Mouse (Mus musculus): Measurements from ENCODE around the gene Tnks1bp1. TPM values are rescaled to one million over a fixed set of nuclear protein-coding genes. Genes with fewer than 3 reads are reported as not detected.

The Tnks1bp1 gene
- polyA plus RNA-seq, 1 experiment from 2014 or later: 6.8 TPM

DNA sequence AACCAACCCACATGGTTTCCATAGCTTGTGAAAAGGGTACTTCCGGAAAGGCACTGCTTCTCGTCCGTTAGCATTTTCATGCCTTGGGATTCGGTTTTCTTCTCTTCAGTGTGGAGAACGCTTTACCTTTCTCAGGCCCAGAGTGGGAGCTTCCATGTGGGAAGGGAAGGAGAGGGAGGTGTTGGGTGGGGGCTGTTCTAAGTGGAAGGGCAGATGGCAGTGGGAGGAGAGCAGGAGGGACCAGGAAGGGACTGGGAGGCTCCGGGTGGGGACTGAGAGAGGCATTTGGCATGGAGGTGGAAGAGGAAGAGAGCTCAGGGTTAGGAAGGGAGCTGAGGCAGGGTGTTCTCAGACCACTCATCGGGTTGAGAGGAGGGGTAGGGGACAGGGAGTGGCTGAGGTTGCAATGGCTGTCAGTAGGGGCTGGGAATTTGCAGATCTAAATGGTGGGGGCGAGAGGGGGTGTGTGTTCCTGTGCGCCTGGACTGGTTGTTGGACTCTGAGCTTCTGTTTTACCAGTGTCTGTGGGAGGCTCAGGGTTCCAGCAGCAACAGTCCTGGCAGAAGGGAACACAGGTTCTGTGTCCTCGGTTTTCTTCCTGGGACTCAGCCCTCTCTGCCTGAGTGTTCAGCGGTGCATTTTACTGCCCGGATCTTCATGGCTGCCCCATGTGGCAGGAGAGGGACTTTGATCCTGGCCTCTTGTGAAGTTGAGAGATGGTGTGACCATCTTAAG lies 17.5 kb downstream of the Tnks1bp1 start:
- H3K4me1 ChIP-seq (ENCODE audit: control insufficient read depth, insufficient read depth, low read length): peaks cover 5% of the 10 kb centered on the region
- H3K9ac ChIP-seq (replicated peaks; ENCODE audit: low read depth, low read length): no peak overlapping the region
- H3K27ac ChIP-seq (ENCODE audit: low read depth, low read length): no peak overlapping the region
- no peak overlapping the region for H3K4me3 ChIP-seq (ENCODE audit: low read depth, low read length)
- H3K27me3 ChIP-seq (ENCODE audit: control insufficient read depth, insufficient read depth, low read length): no peaks in the 10 kb centered on the region
- no peak overlapping the region for H3K4me2 ChIP-seq (ENCODE audit: low read depth, low read length)
- 80% methylated on average over 12 of the region's 12 CpGs for WGBS
- H3K9me3 ChIP-seq (ENCODE audit: control insufficient read depth, low read length): no peaks in the 10 kb centered on the region
- no peak for ATAC-seq (ENCODE audit: low read depth)
- H3K36me3 ChIP-seq (ENCODE audit: control insufficient read depth, insufficient read depth, low read length): peaks cover 26% of the 10 kb centered on the region

DNA sequence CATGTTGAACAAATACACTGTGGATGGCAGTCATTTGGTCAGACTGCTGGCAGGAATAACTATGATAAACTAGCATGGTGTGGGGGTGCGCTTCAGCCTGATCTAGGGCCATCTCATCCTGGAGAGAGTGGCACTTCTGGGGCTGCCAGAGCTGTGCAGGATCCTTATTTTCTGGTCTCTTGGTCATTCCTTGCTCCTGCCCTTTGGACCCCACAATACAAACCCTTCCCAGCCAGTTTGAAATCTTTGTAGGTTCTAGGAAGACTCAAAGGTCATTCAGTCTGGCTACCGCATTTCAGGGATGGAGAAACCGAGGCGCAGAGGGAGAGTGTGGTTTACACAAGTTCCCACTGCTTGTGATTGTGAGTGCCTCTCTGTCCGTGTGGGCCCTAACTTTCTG lies 19.1 kb downstream of the Tnks1bp1 start:
- Histone ChIP-seq H3K9me3 (ENCODE audit: control insufficient read depth, low read length) (no peaks in the 10 kb centered on the region), H3K27me3 (ENCODE audit: control insufficient read depth, insufficient read depth, low read length) (no peaks in the 10 kb centered on the region), H3K4me3 (ENCODE audit: low read depth, low read length) (no peak overlapping the region), H3K27ac (ENCODE audit: low read depth, low read length) (no peak overlapping the region), H3K4me2 (ENCODE audit: low read depth, low read length) (no peak overlapping the region), H3K4me1 (ENCODE audit: control insufficient read depth, insufficient read depth, low read length) (no peaks in the 10 kb centered on the region), H3K9ac (replicated peaks; ENCODE audit: low read depth, low read length) (no peak overlapping the region), H3K36me3 (ENCODE audit: control insufficient read depth, insufficient read depth, low read length) (peaks cover 32% of the 10 kb centered on the region)
- ATAC-seq (ENCODE audit: low read depth): no peak
- WGBS: 95% methylated on average over 5 of the region's 5 CpGs

DNA sequence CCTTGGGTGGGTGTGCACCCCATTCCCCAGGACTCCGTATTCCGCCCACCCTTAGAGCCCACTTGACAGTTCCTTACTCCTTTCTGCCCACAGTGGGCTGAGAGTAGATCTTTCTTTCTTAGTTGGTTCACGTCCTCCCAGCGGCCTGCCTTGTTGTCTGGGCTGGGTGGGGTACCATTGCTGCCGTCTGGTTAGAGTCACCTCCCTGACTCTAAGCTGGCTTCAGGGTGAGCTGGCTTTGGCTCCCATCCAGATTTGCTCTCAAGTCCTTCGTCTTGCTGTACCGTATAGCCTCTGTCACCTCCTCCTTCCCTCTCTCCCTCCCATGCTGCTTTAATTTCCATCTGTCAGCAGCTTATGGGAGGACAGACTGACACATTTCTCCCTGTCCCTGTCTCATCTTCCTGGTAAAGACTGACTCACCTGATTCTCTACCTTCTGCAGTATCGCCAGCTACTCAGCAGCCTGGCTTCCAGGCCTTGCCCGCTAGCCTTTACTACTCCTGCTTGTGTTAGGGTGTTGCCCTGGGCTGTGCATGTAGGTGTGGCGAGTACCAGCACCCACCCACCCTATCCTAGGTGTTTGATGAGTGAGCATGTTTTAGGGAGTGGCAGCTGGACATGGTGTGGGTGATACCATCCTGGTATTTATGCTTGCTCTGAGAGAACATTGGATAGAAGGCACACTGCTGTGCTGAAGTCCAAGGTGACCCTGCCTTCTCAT lies 20.2 kb downstream of the Tnks1bp1 start:
- Histone ChIP-seq H3K36me3 (ENCODE audit: control insufficient read depth, insufficient read depth, low read length) (peaks cover 28% of the 10 kb centered on the region), H3K9ac (replicated peaks; ENCODE audit: low read depth, low read length) (no peak overlapping the region), H3K4me3 (ENCODE audit: low read depth, low read length) (no peak overlapping the region), H3K27me3 (ENCODE audit: control insufficient read depth, insufficient read depth, low read length) (no peaks in the 10 kb centered on the region), H3K9me3 (ENCODE audit: control insufficient read depth, low read length) (no peaks in the 10 kb centered on the region), H3K4me1 (ENCODE audit: control insufficient read depth, insufficient read depth, low read length) (no peaks in the 10 kb centered on the region), H3K27ac (ENCODE audit: low read depth, low read length) (no peak overlapping the region), H3K4me2 (ENCODE audit: low read depth, low read length) (no peak overlapping the region)
- WGBS: 73% methylated on average over 10 of the region's 10 CpGs
- no peak for ATAC-seq (ENCODE audit: low read depth)

DNA sequence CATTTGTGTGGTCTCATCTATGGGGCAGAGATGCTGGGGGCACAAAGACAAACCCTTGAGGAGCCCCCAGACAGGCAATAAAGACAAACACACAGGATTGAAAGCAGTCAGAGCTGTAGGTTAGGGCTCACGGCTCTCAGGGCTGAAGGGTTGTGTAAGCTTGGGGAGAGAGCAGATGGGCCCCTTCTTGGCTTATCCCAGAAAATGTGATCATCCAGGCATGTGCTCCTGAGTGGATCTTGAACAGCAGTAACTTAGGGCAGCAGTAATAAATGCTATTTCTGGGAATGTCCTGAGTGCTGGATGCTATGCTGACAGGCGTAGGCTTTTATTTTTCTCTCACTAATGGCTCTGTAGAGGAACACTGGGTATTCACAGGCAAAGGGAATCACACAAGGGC lies 20.8 kb downstream of the Tnks1bp1 start:
- 82% methylated on average over 2 of the region's 2 CpGs for WGBS
- Histone ChIP-seq H3K36me3 (ENCODE audit: control insufficient read depth, insufficient read depth, low read length) (peaks cover 25% of the 10 kb centered on the region), H3K4me2 (ENCODE audit: low read depth, low read length) (no peak overlapping the region), H3K9me3 (ENCODE audit: control insufficient read depth, low read length) (no peaks in the 10 kb centered on the region), H3K27me3 (ENCODE audit: control insufficient read depth, insufficient read depth, low read length) (no peaks in the 10 kb centered on the region), H3K4me1 (ENCODE audit: control insufficient read depth, insufficient read depth, low read length) (no peaks in the 10 kb centered on the region), H3K9ac (replicated peaks; ENCODE audit: low read depth, low read length) (no peak overlapping the region), H3K4me3 (ENCODE audit: low read depth, low read length) (no peak overlapping the region), H3K27ac (ENCODE audit: low read depth, low read length) (no peak overlapping the region)
- ATAC-seq (ENCODE audit: low read depth): no peak

DNA sequence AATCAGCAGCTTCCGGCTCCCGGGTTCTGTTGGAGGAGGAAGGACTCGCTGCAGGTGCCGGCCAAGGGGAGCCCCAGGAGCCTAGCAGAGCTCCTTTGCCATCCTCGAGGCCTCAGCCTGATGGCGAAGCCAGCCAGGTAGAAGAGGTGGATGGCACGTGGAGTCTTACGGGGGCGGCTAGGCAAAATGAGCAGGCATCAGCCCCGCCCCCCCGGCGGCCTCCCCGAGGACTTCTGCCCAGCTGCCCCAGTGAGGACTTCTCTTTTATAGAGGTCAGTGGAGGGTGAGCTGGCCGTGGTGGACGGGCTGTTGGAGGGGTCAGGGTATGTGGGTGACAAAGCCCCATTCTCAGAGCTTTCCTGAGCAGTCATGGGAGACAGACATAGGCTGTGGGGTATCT lies 22.3 kb downstream of the Tnks1bp1 start:
- WGBS: 74% methylated on average over 15 of the region's 15 CpGs
- no peak overlapping the region for H3K9ac ChIP-seq (replicated peaks; ENCODE audit: low read depth, low read length)
- H3K9me3 ChIP-seq (ENCODE audit: control insufficient read depth, low read length): no peaks in the 10 kb centered on the region
- H3K27me3 ChIP-seq (ENCODE audit: control insufficient read depth, insufficient read depth, low read length): no peaks in the 10 kb centered on the region
- no peak overlapping the region for H3K27ac ChIP-seq (ENCODE audit: low read depth, low read length)
- no peak overlapping the region for H3K4me2 ChIP-seq (ENCODE audit: low read depth, low read length)
- H3K4me3 ChIP-seq (ENCODE audit: low read depth, low read length): no peak overlapping the region
- peaks cover 20% of the 10 kb centered on the region for H3K36me3 ChIP-seq (ENCODE audit: control insufficient read depth, insufficient read depth, low read length)
- ATAC-seq (ENCODE audit: low read depth): peak; percentile 42; the same call in 1 of the 2 replicates
- no peaks in the 10 kb centered on the region for H3K4me1 ChIP-seq (ENCODE audit: control insufficient read depth, insufficient read depth, low read length)

DNA sequence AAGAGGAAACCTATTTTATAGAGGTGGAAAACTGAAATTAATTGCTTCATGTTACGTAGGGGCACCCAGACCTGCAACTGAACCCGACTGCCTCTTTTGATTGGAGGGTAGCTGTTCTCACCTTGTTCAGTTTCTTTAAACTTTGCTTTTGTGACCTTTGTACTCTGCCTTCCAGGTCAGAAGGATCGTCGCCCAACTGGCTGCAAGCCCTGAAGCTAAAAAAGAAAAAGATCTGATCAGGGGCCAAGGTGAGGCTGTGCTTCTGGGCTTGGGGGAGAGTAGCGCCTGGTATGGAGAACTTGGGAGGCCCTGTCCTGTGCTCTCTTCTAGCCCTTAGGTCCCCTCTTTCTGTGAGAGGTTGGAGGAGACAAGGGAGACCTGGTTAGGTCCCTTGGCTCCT lies 24.1 kb downstream of the Tnks1bp1 start:
- Histone ChIP-seq H3K27me3 (ENCODE audit: control insufficient read depth, insufficient read depth, low read length) (no peaks in the 10 kb centered on the region), H3K36me3 (ENCODE audit: control insufficient read depth, insufficient read depth, low read length) (peaks cover 20% of the 10 kb centered on the region), H3K4me1 (ENCODE audit: control insufficient read depth, insufficient read depth, low read length) (no peaks in the 10 kb centered on the region), H3K9ac (replicated peaks; ENCODE audit: low read depth, low read length) (no peak overlapping the region), H3K27ac (ENCODE audit: low read depth, low read length) (no peak overlapping the region), H3K9me3 (ENCODE audit: control insufficient read depth, low read length) (no peaks in the 10 kb centered on the region), H3K4me3 (ENCODE audit: low read depth, low read length) (no peak overlapping the region), H3K4me2 (ENCODE audit: low read depth, low read length) (no peak overlapping the region)
- WGBS: 94% methylated on average over 5 of the region's 5 CpGs
- no peak for ATAC-seq (ENCODE audit: low read depth)

DNA sequence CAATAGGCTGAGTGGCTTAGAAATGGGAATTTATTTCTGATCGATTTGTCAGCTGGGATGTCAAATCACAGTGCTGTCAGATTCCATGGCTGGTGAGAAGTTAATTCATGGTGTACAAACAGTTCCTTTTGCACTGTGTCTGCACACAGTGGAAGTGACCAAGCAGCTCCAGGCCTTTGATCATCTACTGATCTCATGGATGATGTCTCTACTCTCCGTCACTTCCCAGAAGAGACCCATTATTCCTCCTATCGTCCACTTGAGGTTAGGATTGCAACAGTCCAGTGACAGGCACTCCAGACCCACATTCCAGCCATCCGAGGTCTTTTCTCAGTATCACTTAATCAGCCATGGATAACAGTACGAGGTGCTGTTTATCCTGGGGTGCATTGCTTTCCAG lies 25.9 kb downstream of the Tnks1bp1 start:
- no peak for ATAC-seq (ENCODE audit: low read depth)
- no peak overlapping the region for H3K4me3 ChIP-seq (ENCODE audit: low read depth, low read length)

DNA sequence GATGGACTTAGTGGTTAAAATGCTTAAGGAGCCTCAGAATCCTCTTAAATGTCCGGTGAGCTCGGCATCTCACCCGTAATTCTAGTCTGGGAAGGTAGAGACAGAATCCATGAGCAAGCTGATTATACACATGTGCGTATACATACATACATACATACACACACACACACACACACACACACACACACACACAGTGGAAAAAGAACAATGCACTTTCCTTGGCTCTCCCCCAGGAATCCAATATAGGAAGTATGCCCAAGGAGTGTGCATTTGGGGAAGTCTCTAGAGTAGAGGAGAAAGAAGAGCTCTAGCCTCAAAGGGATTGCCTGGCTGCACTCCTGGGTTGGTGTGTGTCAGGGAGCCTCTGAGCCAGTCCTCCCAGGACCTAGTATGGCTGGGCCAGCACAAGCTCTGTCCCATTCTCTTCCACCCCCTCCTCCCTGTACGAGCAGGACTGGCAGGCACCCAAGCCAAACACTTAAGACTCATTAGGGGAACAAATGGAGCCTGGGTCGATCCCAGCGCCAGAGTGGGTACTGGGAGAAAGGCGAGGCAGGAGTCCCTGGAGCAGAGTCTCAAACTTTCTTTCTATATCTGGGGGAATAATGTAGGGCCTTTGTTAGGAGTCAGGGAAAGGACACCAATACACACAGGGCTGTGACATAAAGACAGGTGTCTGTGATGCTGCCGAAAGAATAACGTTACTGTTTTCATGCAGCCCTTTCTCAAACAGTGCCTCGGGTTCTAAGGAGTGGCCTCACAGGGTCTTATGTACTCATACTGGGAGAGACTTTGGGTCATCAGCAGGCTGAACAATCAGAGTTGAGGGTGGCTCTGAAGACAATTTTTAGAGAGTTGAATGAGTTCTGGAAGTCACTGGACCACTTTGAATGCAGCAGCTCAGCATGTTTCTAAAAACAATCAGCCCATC lies 41.2 kb downstream of the Tnks1bp1 start:
- Histone ChIP-seq H3K27me3 (ENCODE audit: control insufficient read depth, insufficient read depth, low read length) (no peaks in the 10 kb centered on the region), H3K9ac (replicated peaks; ENCODE audit: low read depth, low read length) (0 out of 2 replicates have a peak overlapping the region, but pooled peaks have one; percentile 21), H3K27ac (ENCODE audit: low read depth, low read length) (no peak overlapping the region), H3K4me3 (ENCODE audit: low read depth, low read length) (no peak overlapping the region), H3K4me2 (ENCODE audit: low read depth, low read length) (no peak overlapping the region), H3K4me1 (ENCODE audit: control insufficient read depth, insufficient read depth, low read length) (no peaks in the 10 kb centered on the region), H3K36me3 (ENCODE audit: control insufficient read depth, insufficient read depth, low read length) (no peaks in the 10 kb centered on the region), H3K9me3 (ENCODE audit: control insufficient read depth, low read length) (no peaks in the 10 kb centered on the region)
- WGBS: 62% methylated on average over 11 of the region's 11 CpGs
- peak; percentile 90 for ATAC-seq (ENCODE audit: low read depth)

More for the DNA sequence above, 25.9 kb downstream of the Tnks1bp1 start:
- Histone ChIP-seq H3K27ac (ENCODE audit: low read depth, low read length) (no peak overlapping the region), H3K9ac (replicated peaks; ENCODE audit: low read depth, low read length) (no peak overlapping the region), H3K36me3 (ENCODE audit: control insufficient read depth, insufficient read depth, low read length) (peaks cover 20% of the 10 kb centered on the region), H3K27me3 (ENCODE audit: control insufficient read depth, insufficient read depth, low read length) (no peaks in the 10 kb centered on the region), H3K4me2 (ENCODE audit: low read depth, low read length) (no peak overlapping the region), H3K4me1 (ENCODE audit: control insufficient read depth, insufficient read depth, low read length) (no peaks in the 10 kb centered on the region), H3K9me3 (ENCODE audit: control insufficient read depth, low read length) (no peaks in the 10 kb centered on the region)
- 92% methylated on average over 5 of the region's 5 CpGs for WGBS

Data from neural tube, embryonic 14.5 days (tissue).